Mouse (Mus musculus): Measurements from ENCODE around the gene Odf3l1.

DNA sequence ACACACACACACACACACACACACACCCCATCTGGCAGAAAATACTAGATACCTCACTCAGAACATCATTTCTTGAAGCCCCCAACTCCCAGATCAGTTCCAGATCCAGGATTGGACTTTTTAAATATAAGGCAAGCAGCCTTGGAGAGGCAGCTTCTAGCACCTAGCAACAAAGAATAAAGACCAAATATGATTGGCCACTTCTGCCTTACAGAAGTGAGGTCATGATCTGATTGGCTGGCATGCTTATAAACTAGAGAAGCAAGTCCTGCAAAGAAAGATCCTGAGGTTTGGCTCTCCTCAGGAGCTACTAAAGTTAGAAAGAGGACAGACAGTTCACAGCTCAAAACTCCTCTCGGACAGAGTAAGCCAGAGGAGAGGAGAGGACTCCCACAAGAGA is 53.6 kb downstream of the Odf3l1 start:
- no peak for TF ChIP-seq CTCF (IDR thresholded peaks at IDR 0.05; ENCODE audit: low read depth)
- TF ChIP-seq EP300 (IDR thresholded peaks at IDR 0.05; ENCODE audit: low read depth): no peak
